Comparison of ENCODE assay signal across 27 mouse cellular contexts in genomic region chr13:59119596-59120394, GRCm38 (mm10).
DNase-seq lines count a peak whose midpoint lies in the region; ATAC-seq and TF ChIP-seq lines count a peak whose summit lies in the region.
"Had no signal": no experiment of that assay in that cellular context is flagged by ENCODE, and none has a peak within 500 bp of the region (broad histone marks: within the 10 kb centered on the region; RNA-seq: fewer than 3 reads in every experiment).

No protein-coding gene starts in this region.

- no peak overlapping the region for H3K27ac ChIP-seq in heart, postnatal 0 days (ENCODE audit: low read depth)
- H3K27ac ChIP-seq in lung, embryonic 14.5 days (ENCODE audit: low read depth) = no peak overlapping the region
- 0 out of 2 replicates have a peak overlapping the region, but pooled peaks have one; percentile 2 for H3K27ac ChIP-seq in limb, embryonic 10.5 days
- H3K27ac ChIP-seq: embryonic facial prominence, embryonic 13.5 days; heart, adult 2 months; hindbrain, embryonic 14.5 days; liver, embryonic 14.5 days; neural tube, embryonic 13.5 days had no signal

- H3K9ac ChIP-seq in heart, postnatal 0 days (replicated peaks; ENCODE audit: low read depth, low read length) = no peak overlapping the region
- no peak overlapping the region for H3K9ac ChIP-seq in lung, embryonic 14.5 days
- H3K9ac ChIP-seq: embryonic facial prominence, embryonic 13.5 days; heart, embryonic 12.5 days; hindbrain, embryonic 14.5 days; liver, embryonic 14.5 days; midbrain, embryonic 13.5 days; neural tube, embryonic 13.5 days had no signal

- WGBS in heart, postnatal 0 days = 52% methylated on average over 10 of the region's 10 CpGs
- 53% methylated on average over 10 of the region's 10 CpGs for WGBS in lung, embryonic 14.5 days
- 80% methylated on average over 10 of the region's 10 CpGs for WGBS in limb, embryonic 10.5 days

- no peaks in the 10 kb centered on the region for H3K27me3 ChIP-seq in heart, postnatal 0 days (ENCODE audit: control insufficient read depth, insufficient read depth, low read length)
- H3K27me3 ChIP-seq in lung, embryonic 14.5 days (ENCODE audit: insufficient read depth, low read length) = no peaks in the 10 kb centered on the region
- no peaks in the 10 kb centered on the region for H3K27me3 ChIP-seq in limb, embryonic 10.5 days (ENCODE audit: low read depth, poor library complexity, severe bottlenecking)
- H3K27me3 ChIP-seq: embryonic facial prominence, embryonic 13.5 days; heart, embryonic 12.5 days; megakaryocyte, embryonic 14.5 days; midbrain, embryonic 13.5 days; neural tube, embryonic 13.5 days; Patski had no signal

- TF ChIP-seq CTCF in heart, postnatal 0 days (IDR thresholded peaks at IDR 0.05; ENCODE audit: low read depth) = no peak
- TF ChIP-seq CTCF in lung, embryonic 14.5 days (IDR thresholded peaks at IDR 0.05; ENCODE audit: low read depth) = no peak

- H3K4me2 ChIP-seq in heart, postnatal 0 days (ENCODE audit: low read depth, low read length) = no peak overlapping the region
- H3K4me2 ChIP-seq in lung, embryonic 14.5 days = no peak overlapping the region
- H3K4me2 ChIP-seq: embryonic facial prominence, embryonic 13.5 days; heart, embryonic 12.5 days; hindbrain, embryonic 14.5 days; midbrain, embryonic 13.5 days; neural tube, embryonic 13.5 days had no signal

- H3K9me3 ChIP-seq in heart, postnatal 0 days (replicated peaks; ENCODE audit: control insufficient read depth, low read length) = 0 out of 2 replicates have a peak, but pooled peaks cover 3% of the 10 kb centered on the region
- no peaks in the 10 kb centered on the region for H3K9me3 ChIP-seq in lung, embryonic 14.5 days (ENCODE audit: low read depth, low read length)
- H3K9me3 ChIP-seq in limb, embryonic 10.5 days (replicated peaks) = 0 out of 2 replicates have a peak, but pooled peaks cover 5% of the 10 kb centered on the region

- H3K4me3 ChIP-seq in heart, postnatal 0 days (ENCODE audit: low read depth, low read length) = no peak overlapping the region
- no peak overlapping the region for H3K4me3 ChIP-seq in lung, embryonic 14.5 days (ENCODE audit: low read depth, low read length)
- H3K4me3 ChIP-seq in limb, embryonic 10.5 days = no peak overlapping the region
- H3K4me3 ChIP-seq: embryonic facial prominence, embryonic 13.5 days; erythroblast, embryonic 14.5 days; heart, adult 2 months; heart, embryonic 12.5 days; megakaryocyte, embryonic 14.5 days; midbrain, embryonic 13.5 days; neural tube, embryonic 13.5 days had no signal

- no peaks in the 10 kb centered on the region for H3K36me3 ChIP-seq in heart, postnatal 0 days (replicated peaks; ENCODE audit: control insufficient read depth, insufficient read depth, low read length)
- no peaks in the 10 kb centered on the region for H3K36me3 ChIP-seq in lung, embryonic 14.5 days (ENCODE audit: insufficient read depth)
- H3K36me3 ChIP-seq in limb, embryonic 10.5 days = 0 out of 2 replicates have a peak, but pooled peaks cover 3% of the 10 kb centered on the region
- H3K36me3 ChIP-seq: embryonic facial prominence, embryonic 13.5 days; heart, embryonic 12.5 days had no signal

- ATAC-seq in heart, postnatal 0 days (ENCODE audit: insufficient read depth, low read depth) = no peak
- no peak for ATAC-seq in lung, embryonic 14.5 days (ENCODE audit: insufficient read depth)
- ATAC-seq: forebrain, embryonic 16.5 days; intestine, postnatal 0 days; midbrain, embryonic 13.5 days; Patski had no signal

- H3K4me1 ChIP-seq in heart, postnatal 0 days (ENCODE audit: control insufficient read depth, insufficient read depth) = no peaks in the 10 kb centered on the region
- no peaks in the 10 kb centered on the region for H3K4me1 ChIP-seq in lung, embryonic 14.5 days (ENCODE audit: insufficient read depth)
- H3K4me1 ChIP-seq in limb, embryonic 10.5 days = peaks cover 8% of the 10 kb centered on the region
- H3K4me1 ChIP-seq: megakaryocyte, embryonic 14.5 days had no signal

- TF ChIP-seq EP300 in heart, postnatal 0 days (IDR thresholded peaks at IDR 0.05; ENCODE audit: low read depth) = no peak

- peak; percentile 14 for DNase-seq in embryo, embryonic 11 days
- DNase-seq in embryo, embryonic 9.5 days (ENCODE audit: extremely low spot score) = no peak
- peak; percentile 9 for DNase-seq in heart, postnatal 0 days (ENCODE audit: low spot score)
- DNase-seq in heart, postnatal 4 days = no peak
- DNase-seq in lung, embryonic 14.5 days = peak; percentile 64
- DNase-seq in lung, postnatal 4 days = no peak
- DNase-seq in limb, embryonic 10.5 days (ENCODE audit: low spot score) = no peak
- DNase-seq: adrenal gland, postnatal 10 days; cerebellum, adult 11 months; gastrocnemius, postnatal 25 days; heart, adult 2 months; kidney, adult 9 months; kidney, postnatal 14 days; liver; lung, adult 2 months; lung, postnatal 36 days had no signal

Comparison
In these comparisons a context has a peak if more than half of its experiments do, and no peak if none do; other contexts are left out.
1. DNase-seq: peak in embryo, embryonic 11 days (single experiment), heart, postnatal 0 days (single experiment) and lung, embryonic 14.5 days (single experiment); none in embryo, embryonic 9.5 days (single experiment), heart, postnatal 4 days (single experiment), lung, postnatal 4 days (0 of 2) and limb, embryonic 10.5 days (single experiment).